ENCODE assay signal across 8 mouse cellular contexts in the genomic region with DNA sequence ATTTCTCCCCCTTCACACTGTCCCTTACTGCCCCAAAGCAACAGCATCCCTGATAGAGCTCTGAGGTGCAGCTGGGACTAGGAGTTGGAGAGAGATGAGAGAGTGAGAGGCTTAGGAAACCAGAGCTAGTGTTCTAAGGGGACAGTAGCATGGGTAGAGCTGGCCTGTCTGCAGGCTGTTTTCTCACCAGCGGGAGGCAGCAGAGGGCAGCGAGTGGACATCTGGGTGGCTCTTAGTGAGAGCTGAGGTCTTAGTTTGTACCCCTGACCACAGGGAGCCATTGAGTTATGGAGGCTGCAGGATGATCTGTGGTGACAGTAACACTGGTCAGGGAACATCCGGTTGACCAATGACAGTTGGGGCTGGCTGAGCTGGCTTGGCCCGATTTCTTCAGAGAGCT.
A peak's percentile ranks its signal among the peaks of the same experiment; 100 is the strongest.
DNase-seq lines count a peak whose midpoint lies in the region; ATAC-seq and TF ChIP-seq lines count a peak whose summit lies in the region.

No protein-coding gene starts in this region.

- no peaks in the 10 kb centered on the region for H3K27me3 ChIP-seq in CH12.LX (replicated peaks)
- no peaks in the 10 kb centered on the region for H3K27me3 ChIP-seq in forebrain, embryonic 16.5 days (replicated peaks; ENCODE audit: control insufficient read depth, insufficient read depth, low read length)
- H3K27me3 ChIP-seq in lung, embryonic 14.5 days (ENCODE audit: insufficient read depth, low read length), result no peaks in the 10 kb centered on the region
- no peaks in the 10 kb centered on the region; the same call in 1 of the 2 replicates for H3K27me3 ChIP-seq in thymus, adult 2 months (ENCODE audit: control insufficient read depth, insufficient read depth, low read length)

- dilution Hi-C loops in CH12.LX (cut with MboI; ENCODE audit: extremely low pct_ligation_motif_present, extremely low pct_unique_long_range_greater_than_20kb, low sequenced_read_pairs), result no loop called here

- peaks cover 8 to 33% of the 10 kb centered on the region in 2 experiments for H3K4me1 ChIP-seq in CH12.LX (ENCODE audit: control insufficient read depth in 1 of 2, insufficient read depth in 2 of 2)
- 0 out of 2 replicates have a peak, but pooled peaks cover 4% of the 10 kb centered on the region for H3K4me1 ChIP-seq in forebrain, embryonic 16.5 days (replicated peaks; ENCODE audit: control insufficient read depth, insufficient read depth, low read length)
- no peaks in the 10 kb centered on the region for H3K4me1 ChIP-seq in lung, embryonic 14.5 days (ENCODE audit: insufficient read depth)
- H3K4me1 ChIP-seq in thymus, adult 2 months (replicated peaks; ENCODE audit: control insufficient read depth, insufficient read depth, low read length), result no peaks in the 10 kb centered on the region; the same call in 1 of the 2 replicates

- TF ChIP-seq EP300 in CH12.LX (IDR thresholded peaks at IDR 0.05; ENCODE audit: low read length), result no peak

- H3K9ac ChIP-seq in CH12.LX (ENCODE audit: insufficient read depth, low read depth), result no peak overlapping the region
- H3K9ac ChIP-seq in forebrain, embryonic 16.5 days (replicated peaks; ENCODE audit: low read depth, low read length), result no peak overlapping the region
- H3K9ac ChIP-seq in lung, embryonic 14.5 days, result no peak overlapping the region

- no peak overlapping the region for H3K4me2 ChIP-seq in CH12.LX (ENCODE audit: insufficient read depth, low read depth, poor library complexity, severe bottlenecking)
- H3K4me2 ChIP-seq in forebrain, embryonic 16.5 days (ENCODE audit: low read length), result no peak overlapping the region
- H3K4me2 ChIP-seq in lung, embryonic 14.5 days, result no peak overlapping the region

- peak; percentile 62 for DNase-seq in CH12.LX (ENCODE audit: extremely low read depth)
- peak; percentile 14 for DNase-seq in c-Kit-positive CD71-positive TER-119-positive erythroid progenitor cells, embryonic 14.5 days (ENCODE audit: low spot score)
- peak; percentile 56 to 82 for DNase-seq in layer of hippocampus, adult 8-10 months (ENCODE audit: low spot score in 2 of 2)
- peak; percentile 87 for DNase-seq in lung, embryonic 14.5 days
- peak; percentile 79 for DNase-seq in ovary, postnatal 10 days (ENCODE audit: low spot score)
- peak; percentile 85 for DNase-seq in thymus, adult 2 months

- H3K27ac ChIP-seq in CH12.LX (ENCODE audit: insufficient read depth, low read depth), result no peak overlapping the region
- H3K27ac ChIP-seq in forebrain, embryonic 16.5 days (ENCODE audit: low read length), result no peak overlapping the region
- H3K27ac ChIP-seq in lung, embryonic 14.5 days (ENCODE audit: low read depth), result no peak overlapping the region
- H3K27ac ChIP-seq in thymus, adult 2 months (ENCODE audit: control insufficient read depth, insufficient read depth, low read length), result no peak overlapping the region

- peak; percentile 98 for TF ChIP-seq RAD21 in CH12.LX (IDR thresholded peaks at IDR 0.05; ENCODE audit: low read depth, low read length)

- WGBS in forebrain, embryonic 16.5 days, result 36% methylated on average over 4 of the region's 4 CpGs
- WGBS in lung, embryonic 14.5 days, result 27% methylated on average over 4 of the region's 4 CpGs
- WGBS in thymus, adult 2 months, result 41% methylated on average over 4 of the region's 4 CpGs

- TF ChIP-seq POLR2A in CH12.LX (IDR thresholded peaks at IDR 0.05; ENCODE audit: low read depth, low read length), result no peak
- TF ChIP-seq POLR2A in thymus, adult 2 months (IDR thresholded peaks at IDR 0.05; ENCODE audit: control insufficient read depth, extremely low read depth, insufficient read depth, low read length, poor library complexity), result no peak

- H3K4me3 ChIP-seq in CH12.LX (replicated peaks in 1 of 3; ENCODE audit: low read depth in 2 of 3, low read length in 2 of 3, poor library complexity in 1 of 3), result no peak overlapping the region
- no peak overlapping the region for H3K4me3 ChIP-seq in forebrain, embryonic 16.5 days (replicated peaks; ENCODE audit: low read length)
- H3K4me3 ChIP-seq in lung, embryonic 14.5 days (ENCODE audit: low read depth, low read length), result no peak overlapping the region
- H3K4me3 ChIP-seq in thymus, adult 2 months (ENCODE audit: control insufficient read depth, insufficient read depth, low read length), result no peak overlapping the region

- H3K36me3 ChIP-seq in CH12.LX (replicated peaks in 1 of 2; ENCODE audit: control insufficient read depth in 1 of 2, insufficient read depth in 1 of 2, low read length in 1 of 2), result peaks cover 2 to 20% of the 10 kb centered on the region in 2 experiments
- H3K36me3 ChIP-seq in forebrain, embryonic 16.5 days (ENCODE audit: control insufficient read depth, insufficient read depth), result no peaks in the 10 kb centered on the region
- H3K36me3 ChIP-seq in lung, embryonic 14.5 days (ENCODE audit: insufficient read depth), result peaks cover 25% of the 10 kb centered on the region
- no peaks in the 10 kb centered on the region for H3K36me3 ChIP-seq in thymus, adult 2 months (ENCODE audit: control insufficient read depth, insufficient read depth, low read length)

- no peaks in the 10 kb centered on the region for H3K9me3 ChIP-seq in CH12.LX (replicated peaks; ENCODE audit: low read length)
- no peaks in the 10 kb centered on the region for H3K9me3 ChIP-seq in forebrain, embryonic 16.5 days (ENCODE audit: control insufficient read depth, low read length)
- H3K9me3 ChIP-seq in lung, embryonic 14.5 days (ENCODE audit: low read depth, low read length), result no peaks in the 10 kb centered on the region

- in situ Hi-C loops in CH12.LX (cut with MboI; ENCODE audit: low pct_ligation_motif_present, low pct_unique_long_range_greater_than_20kb, low sequenced_read_pairs), result loop anchor here (5.0 kb wide), 3 partner anchors 83 to 258 kb away; no protein-coding TSS in a partner anchor

- H3K79me2 ChIP-seq in CH12.LX (replicated peaks; ENCODE audit: control insufficient read depth, extremely low read depth, insufficient read depth, poor library complexity, severe bottlenecking), result no peaks in the 10 kb centered on the region

- peak; percentile 68 to 97 for TF ChIP-seq CTCF in CH12.LX (conservative IDR thresholded peaks at IDR 0.05 in 1 of 2, IDR thresholded peaks at IDR 0.05 in 1 of 2; ENCODE audit: low read depth in 2 of 2, low read length in 2 of 2)
- TF ChIP-seq CTCF in lung, embryonic 14.5 days (IDR thresholded peaks at IDR 0.05; ENCODE audit: low read depth), result peak; percentile 93
- TF ChIP-seq CTCF in thymus, adult 2 months (IDR thresholded peaks at IDR 0.05; ENCODE audit: borderline replicate concordance, control insufficient read depth, extremely low read depth, insufficient read depth, low read length, poor library complexity), result peak; percentile 84; the same call in 1 of the 2 replicates

- ATAC-seq in forebrain, embryonic 16.5 days, result 0 out of 2 replicates have a peak, but pooled peaks have one; percentile 20
- ATAC-seq in hematopoietic stem cell, adult 5-6 weeks (replicated peaks in 1 of 2; ENCODE audit: insufficient read depth in 1 of 2, low FRiP score in 2 of 2, low TSS enrichment in 1 of 2, low read depth in 1 of 2, poor library complexity in 2 of 2, severe bottlenecking in 2 of 2), result peak; percentile 76 to 83
- peak; percentile 42; the same call in 1 of the 2 replicates for ATAC-seq in lung, embryonic 14.5 days (ENCODE audit: insufficient read depth)

TF ChIP-seq in CH12.LX, 34 proteins besides CTCF, POLR2A, EP300 and RAD21 (continues in another document):
- peak; percentile 49; the same call in 1 of the 2 replicates for TF ChIP-seq NELFE (IDR thresholded peaks at IDR 0.05; ENCODE audit: low read depth, low read length)
- no peak for TF ChIP-seq MAX (IDR thresholded peaks at IDR 0.05; ENCODE audit: low read length)
- TF ChIP-seq GABPA (IDR thresholded peaks at IDR 0.05; ENCODE audit: insufficient replicate concordance, low read depth, low read length), result no peak
- no peak for TF ChIP-seq NRF1 (IDR thresholded peaks at IDR 0.05; ENCODE audit: low read depth, low read length)
- TF ChIP-seq SIN3A (IDR thresholded peaks at IDR 0.05; ENCODE audit: low read length), result 0 out of 2 replicates have a peak, but pooled peaks have one; percentile 23
- TF ChIP-seq ZKSCAN1 (IDR thresholded peaks at IDR 0.05; ENCODE audit: borderline replicate concordance, low read depth, low read length), result no peak
- TF ChIP-seq MAFK (IDR thresholded peaks at IDR 0.05; ENCODE audit: insufficient replicate concordance, low read length), result no peak
- no peak for TF ChIP-seq HCFC1 (IDR thresholded peaks at IDR 0.05; ENCODE audit: low read depth, low read length)
- no peak for TF ChIP-seq IRF4 (IDR thresholded peaks at IDR 0.05; ENCODE audit: low read depth, low read length)
- no peak for TF ChIP-seq TBP (conservative IDR thresholded peaks at IDR 0.05; ENCODE audit: low read depth, low read length)
- TF ChIP-seq MYC (IDR thresholded peaks at IDR 0.05; ENCODE audit: low read depth, low read length), result peak; percentile 46; the same call in 1 of the 2 replicates
- TF ChIP-seq ZNF384 (IDR thresholded peaks at IDR 0.05; ENCODE audit: low read depth, low read length), result no peak
- TF ChIP-seq ETS1 (conservative IDR thresholded peaks at IDR 0.05; ENCODE audit: low read depth, low read length), result no peak
- TF ChIP-seq BHLHE40 (IDR thresholded peaks at IDR 0.05; ENCODE audit: low read depth, low read length), result no peak
- TF ChIP-seq JUN (IDR thresholded peaks at IDR 0.05; ENCODE audit: insufficient read depth, low read depth, low read length), result no peak
- no peak for TF ChIP-seq KAT2A (IDR thresholded peaks at IDR 0.05; ENCODE audit: insufficient replicate concordance, low read length)
- TF ChIP-seq SMC3 (IDR thresholded peaks at IDR 0.05; ENCODE audit: low read depth, low read length), result peak; percentile 99
- no peak for TF ChIP-seq MXI1 (IDR thresholded peaks at IDR 0.05; ENCODE audit: low read depth, low read length)
- no peak for TF ChIP-seq JUND (conservative IDR thresholded peaks at IDR 0.05; ENCODE audit: low read depth, low read length)
- TF ChIP-seq USF1 (IDR thresholded peaks at IDR 0.05; ENCODE audit: low read depth, low read length), result no peak
- TF ChIP-seq MEF2A (IDR thresholded peaks at IDR 0.05; ENCODE audit: borderline replicate concordance, low read depth, low read length), result peak; percentile 47; the same call in 1 of the 2 replicates
- TF ChIP-seq ZC3H11A (IDR thresholded peaks at IDR 0.05; ENCODE audit: low read depth, low read length), result peak; percentile 98
- TF ChIP-seq ELF1 (IDR thresholded peaks at IDR 0.05; ENCODE audit: low read depth, low read length), result no peak
- peak; percentile 34; the same call in 1 of the 2 replicates for TF ChIP-seq MAZ (IDR thresholded peaks at IDR 0.05; ENCODE audit: low read depth, low read length)
- no peak for TF ChIP-seq UBTF (IDR thresholded peaks at IDR 0.05; ENCODE audit: low read depth, low read length)
- TF ChIP-seq CHD2 (IDR thresholded peaks at IDR 0.05; ENCODE audit: low read length), result no peak
- no peak for TF ChIP-seq RCOR1 (conservative IDR thresholded peaks at IDR 0.05; ENCODE audit: low read depth, low read length)
- TF ChIP-seq TCF12 (IDR thresholded peaks at IDR 0.05; ENCODE audit: low read depth, low read length), result 0 out of 2 replicates have a peak, but pooled peaks have one; percentile 29

Comparison
In these comparisons a context has a peak if more than half of its experiments do, and no peak if none do; other contexts are left out.
1. DNase-seq: peak in every context shown above with its lines; median percentile 87 in lung, embryonic 14.5 days; 85 in thymus, adult 2 months; 79 in ovary, postnatal 10 days; 69 in layer of hippocampus, adult 8-10 months; 62 in CH12.LX; 14 in c-Kit-positive CD71-positive TER-119-positive erythroid progenitor cells, embryonic 14.5 days.
2. ATAC-seq: peak in every context shown above with its lines; median percentile 80 in hematopoietic stem cell, adult 5-6 weeks; 42 in lung, embryonic 14.5 days; 20 in forebrain, embryonic 16.5 days.